Mouse (Mus musculus) ES-E14 (cell line): ENCODE results near the gene E2f6.

Experiments used
- CHD2 ChIP-seq: IDR thresholded peaks from 2 replicates; pipeline ENCODE4 v1.6.1; 2014; ENCODE audit warnings: mild to moderate bottlenecking, low read depth, low read length, inconsistent platforms
- HCFC1 ChIP-seq: IDR thresholded peaks from 2 replicates; pipeline ENCODE4 v1.6.1; 2012; ENCODE audit warnings: low read length, inconsistent platforms, borderline replicate concordance; ENCODE audit not compliant: insufficient read depth
- MAFK ChIP-seq: IDR thresholded peaks from 2 replicates; pipeline ENCODE4 v1.6.1; 2014; ENCODE audit warnings: mild to moderate bottlenecking, low read depth, low read length, inconsistent platforms; ENCODE audit not compliant: insufficient read depth
- ZC3H11A ChIP-seq: IDR thresholded peaks from 2 replicates; pipeline ENCODE4 v1.6.1; 2012; ENCODE audit warnings: low read depth, mild to moderate bottlenecking, inconsistent platforms, low read length, borderline replicate concordance
- ZNF384 ChIP-seq: IDR thresholded peaks from 2 replicates; pipeline ENCODE4 v1.6.1; 2012; ENCODE audit warnings: low read depth, low read length, inconsistent platforms

GRCm38 (mm10) chr12:16808045-16808444 lies 2.7 kb upstream of the E2f6 start:
- TF ChIP-seq CHD2 (no peak), MAFK (no peak), ZC3H11A (peak; percentile 67; the same call in 1 of the 2 replicates), HCFC1 (no peak), ZNF384 (no peak)
